Mouse (Mus musculus) frontal cortex, adult 2 months (tissue): ENCODE measurements around the gene Prb1. TPM values are rescaled to one million over a fixed set of nuclear protein-coding genes. Genes with fewer than 3 reads are reported as not detected.
"Not testable (repeated sequence)": the region's sequence is repeated elsewhere in the genome, so short reads cannot be mapped to it uniquely, and the experiment has no call there.

Experiments used
- DNase-seq, 2 experiments: peaks; one replicate each; pipeline ENCODE4 v3.0.0; 2022; ENCODE audit warnings: low spot score in 1 of 2; ENCODE audit errors: extremely low spot score in 1 of 2
- polyA plus RNA-seq: library from polyadenylated mRNA; depleted of rRNA; stranded (reverse); fragments of >200 nt; gene quantifications from 2 replicates; pipeline ENCODE4 v1.2.3, GENCODE M21; 2012; rRNA removed

The Prb1 gene
- not detected in 2 replicates for polyA plus RNA-seq

DNA sequence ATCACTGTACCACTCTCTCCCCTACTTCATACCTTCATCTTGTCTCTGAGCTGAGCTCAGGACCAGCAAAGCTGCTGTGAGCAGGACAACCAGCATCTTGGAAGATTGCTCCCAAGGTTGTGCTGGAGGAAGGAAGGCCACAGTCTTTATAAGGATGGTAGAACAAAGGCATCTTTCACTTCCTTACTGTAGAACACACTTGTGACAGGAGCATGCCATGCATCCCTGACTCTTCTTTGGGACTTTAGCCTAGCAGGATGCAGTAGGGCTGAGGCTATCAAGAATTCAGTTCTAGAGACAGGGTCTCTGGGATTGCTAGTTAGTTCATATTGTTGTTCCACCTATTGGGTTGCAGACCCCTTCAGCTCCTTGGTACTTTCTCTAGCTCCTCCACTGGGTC lies at the start of gene Prb1:
Prb1 (minus strand) TSS at position 101 of the 400 bp plus-strand sequence.
- DNase-seq = not testable (repeated sequence)

Other genes starting within 250 kb of the Prb1 start
- not detected in 2 replicates for gene Prpmp5, start 104.2 kb upstream of the Prb1 start, polyA plus RNA-seq
- not detected in 2 replicates for gene Gm8882, start 153.6 kb upstream of the Prb1 start, polyA plus RNA-seq